Mouse (Mus musculus) embryonic fibroblast, embryonic 13.5 days (primary cell): ENCODE data around the gene Surf2. TPM values are rescaled to one million over a fixed set of nuclear protein-coding genes. Genes with fewer than 3 reads are reported as not detected.

Experiments used
- H3K27ac ChIP-seq: 2 replicates; pipeline ENCODE4 v1.5.1; 2012; ENCODE audit warnings: low read length, control low read depth, inconsistent platforms; ENCODE audit not compliant: insufficient read depth
- H3K4me1 ChIP-seq: 2 replicates; pipeline ENCODE4 v1.6.1; 2011; ENCODE audit warnings: low read length; ENCODE audit not compliant: control insufficient read depth, insufficient read depth
- H3K4me3 ChIP-seq: 2 replicates; pipeline ENCODE4 v1.5.1; 2011; ENCODE audit warnings: mild to moderate bottlenecking, control low read depth, low read length; ENCODE audit not compliant: insufficient read depth
- CTCF ChIP-seq: IDR thresholded peaks from 2 replicates; pipeline ENCODE4 v1.5.1; 2011; ENCODE audit warnings: mild to moderate bottlenecking, control low read depth, low read length, moderate library complexity, borderline replicate concordance; ENCODE audit not compliant: insufficient read depth
- POLR2A ChIP-seq: IDR thresholded peaks from 2 replicates; pipeline ENCODE4 v1.6.1; 2011; ENCODE audit warnings: low read depth, mild to moderate bottlenecking, control low read depth, low read length, moderate library complexity
- polyA plus RNA-seq: library from polyadenylated mRNA; stranded (reverse); fragments of >200 nt; gene quantifications from 2 replicates; pipeline ENCODE4 v1.2.4, GENCODE M21; 2011; ENCODE audit warnings: low read depth; ENCODE audit not compliant: missing spikeins, insufficient read length

The Surf2 gene
- polyA plus RNA-seq, 1 experiment: 29.3 TPM

- Histone ChIP-seq H3K4me3 (no peak overlapping the region), H3K27ac (no peak overlapping the region), H3K4me1 (peaks cover 10% of the 10 kb centered on the region)
- TF ChIP-seq CTCF (no peak), POLR2A (peak; percentile 9; the same call in 1 of the 2 replicates)
Measured at GRCm38 (mm10) chr2:26913416-26914147, 2.6 kb upstream of the Surf2 start.

GRCm38 (mm10) chr2:26914148-26914941, 1.8 kb upstream of the Surf2 start:
- Histone ChIP-seq H3K4me3 (no peak overlapping the region), H3K27ac (no peak overlapping the region), H3K4me1 (peaks cover 8% of the 10 kb centered on the region)
- TF ChIP-seq CTCF (no peak), POLR2A (no peak; the same call in 1 of the 2 replicates)

DNA sequence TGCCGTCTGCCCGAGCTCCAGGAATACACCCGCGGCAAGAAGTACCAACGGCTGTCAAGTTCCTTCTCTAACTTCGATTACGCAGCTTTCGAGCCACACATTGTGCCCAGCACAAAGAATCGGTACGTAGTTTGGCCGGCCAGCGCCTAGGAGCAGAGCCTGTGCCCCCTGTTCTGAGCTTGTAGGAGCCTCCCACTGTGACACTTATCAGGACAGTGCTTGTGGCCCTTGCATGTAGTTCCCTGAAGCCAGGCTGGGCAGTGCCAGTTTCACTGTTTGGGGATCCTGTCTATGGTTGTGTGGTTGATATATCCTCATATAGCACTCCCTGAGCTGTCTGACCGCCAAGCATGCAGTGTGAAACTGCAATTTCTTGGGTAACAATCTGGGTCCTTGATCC, 571 bp downstream of the Surf2 start:
- peaks cover 8% of the 10 kb centered on the region for H3K4me1 ChIP-seq

DNA sequence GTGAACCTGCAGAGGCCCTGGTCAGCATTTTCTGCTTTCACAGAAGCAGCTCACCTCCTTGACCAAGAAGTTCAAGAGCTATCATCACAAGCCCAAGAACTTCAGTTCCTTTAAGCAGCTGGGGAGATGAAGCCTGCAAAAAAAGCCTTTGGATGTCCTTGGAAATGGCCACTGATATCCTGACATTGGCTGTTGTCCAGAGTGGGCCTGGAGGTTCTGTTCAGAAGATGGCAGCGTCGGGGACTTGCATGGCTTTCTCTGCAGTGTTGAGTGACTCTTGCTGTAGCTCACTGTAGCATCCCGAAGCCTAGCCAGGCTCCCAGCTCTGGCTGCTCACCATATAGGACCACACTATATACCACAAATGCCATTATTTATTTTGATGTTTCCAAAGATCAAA, 3.5 kb downstream of the Surf2 start:
- Histone ChIP-seq H3K4me1 (peaks cover 8% of the 10 kb centered on the region), H3K27ac (no peak overlapping the region), H3K4me3 (no peak overlapping the region)
- no peak for TF ChIP-seq CTCF
- no peak for TF ChIP-seq POLR2A

More for the DNA sequence above, 571 bp downstream of the Surf2 start:
- Histone ChIP-seq H3K4me3 (peak overlapping the region; percentile 51), H3K27ac (peak overlapping the region; percentile 50)
- TF ChIP-seq CTCF (no peak), POLR2A (no peak; the same call in 1 of the 2 replicates)

GRCm38 (mm10) chr2:26920190-26920855, 4.2 kb downstream of the Surf2 start:
- Histone ChIP-seq H3K4me1 (peaks cover 8% of the 10 kb centered on the region), H3K27ac (no peak overlapping the region), H3K4me3 (no peak overlapping the region)
- TF ChIP-seq CTCF: no peak
- no peak for TF ChIP-seq POLR2A

DNA sequence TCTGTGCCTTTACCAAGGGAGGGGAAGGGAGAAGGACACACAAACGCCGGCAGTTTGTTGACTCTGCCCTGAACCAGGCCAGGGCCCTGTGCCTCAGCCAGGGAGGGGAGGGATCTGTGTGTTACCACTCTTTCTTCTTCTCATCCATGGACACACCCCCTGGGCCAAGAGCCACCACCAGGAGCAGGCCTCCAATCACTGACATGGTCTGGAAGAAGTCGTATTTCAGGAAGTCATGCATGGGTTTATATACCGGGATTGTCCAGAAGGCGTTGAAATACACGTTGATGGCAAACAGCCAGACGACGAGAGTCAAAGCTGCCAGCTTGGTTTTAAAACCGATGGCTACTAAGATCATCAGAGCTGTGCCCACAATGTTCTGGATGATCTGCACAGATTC, 5.6 kb downstream of the Surf2 start:
- Histone ChIP-seq H3K27ac (no peak overlapping the region), H3K4me1 (peaks cover 8% of the 10 kb centered on the region), H3K4me3 (no peak overlapping the region)
- TF ChIP-seq CTCF: no peak

- Histone ChIP-seq H3K4me3 (no peak overlapping the region), H3K27ac (no peak overlapping the region), H3K4me1 (peaks cover 11% of the 10 kb centered on the region; the same call in 1 of the 2 replicates)
- TF ChIP-seq CTCF (no peak), POLR2A (no peak)
Measured at GRCm38 (mm10) chr2:26927745-26928476, 11.7 kb downstream of the Surf2 start.

- H3K4me1 ChIP-seq: peaks cover 11% of the 10 kb centered on the region; the same call in 1 of the 2 replicates
- H3K4me3 ChIP-seq: no peak overlapping the region
- no peak for TF ChIP-seq CTCF
- no peak for TF ChIP-seq POLR2A
- H3K27ac ChIP-seq: no peak overlapping the region
Measured at GRCm38 (mm10) chr2:26930390-26930789, 14.2 kb downstream of the Surf2 start.
